Mouse (Mus musculus) cerebellum, adult 8-10 months (tissue): ENCODE data around the gene Pold4.
"Not testable (repeated sequence)": the region's sequence is repeated elsewhere in the genome, so short reads cannot be mapped to it uniquely, and the experiment has no call there.

Source experiments
- DNase-seq: peaks from one replicate; pipeline ENCODE4 v3.0.0; 2022

Pold4 gene

DNA sequence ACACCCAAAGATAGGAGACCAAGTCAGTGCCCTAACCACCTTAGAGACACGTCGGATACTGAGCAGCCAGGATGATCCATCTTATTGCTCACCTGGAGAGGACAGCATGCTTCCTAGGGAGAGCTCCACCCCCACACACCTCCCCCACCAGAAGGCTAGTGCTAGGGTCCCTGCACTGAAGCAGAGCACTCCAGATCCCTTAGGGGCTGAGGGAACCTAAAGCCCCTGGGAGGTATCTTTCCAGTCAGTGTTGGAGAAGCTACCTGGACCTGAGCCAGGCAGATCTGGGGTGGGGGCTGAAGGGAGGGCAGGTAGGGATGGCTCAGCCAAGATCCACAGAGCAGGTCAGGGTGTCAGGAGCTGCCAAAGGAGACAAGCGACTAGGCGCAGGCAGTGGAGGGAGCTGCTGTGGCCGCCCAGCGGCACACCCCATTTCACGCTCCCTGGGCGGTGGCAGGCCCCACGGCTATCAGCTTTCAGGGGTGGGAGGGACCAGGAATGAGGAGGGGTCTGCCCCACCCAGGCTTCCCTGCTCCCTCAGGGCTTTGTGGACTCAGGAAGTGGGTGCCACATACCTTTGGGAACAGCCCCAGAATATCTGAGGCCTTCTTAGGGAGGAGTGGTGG lies 2.1 kb upstream of the Pold4 start:
- DNase-seq: no peak

- no peak for DNase-seq
Observed at GRCm38 (mm10) chr19:4230415-4230814, 1.3 kb upstream of the Pold4 start.

GRCm38 (mm10) chr19:4232186-4232572 lies 480 bp downstream of the Pold4 start:
- no peak for DNase-seq

DNA sequence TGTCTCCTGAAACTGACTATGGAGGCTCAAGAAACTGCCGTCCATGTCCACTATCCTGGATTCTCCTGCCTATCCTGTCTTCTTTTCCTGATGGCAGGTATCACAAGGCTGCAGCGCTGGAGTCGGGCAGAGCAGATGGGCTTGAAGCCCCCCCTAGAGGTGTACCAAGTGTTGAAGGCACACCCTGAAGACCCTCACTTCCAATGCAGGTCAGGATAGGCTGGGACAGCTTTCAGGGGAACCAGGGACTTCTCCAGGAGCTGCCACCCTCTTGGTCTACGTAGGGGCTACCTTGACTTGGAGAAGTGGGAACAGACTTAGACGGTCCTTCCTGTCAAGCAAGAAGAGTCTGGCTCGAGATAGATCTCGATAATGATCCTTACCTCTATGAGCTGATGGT lies 952 bp downstream of the Pold4 start:
- DNase-seq: no peak

GRCm38 (mm10) chr19:4234548-4234947 lies 2.8 kb downstream of the Pold4 start:
- no peak for DNase-seq

GRCm38 (mm10) chr19:4240247-4240668 lies 8.6 kb downstream of the Pold4 start:
- DNase-seq: no peak

GRCm38 (mm10) chr19:4242416-4242815 lies 10.7 kb downstream of the Pold4 start:
- no peak for DNase-seq

DNA sequence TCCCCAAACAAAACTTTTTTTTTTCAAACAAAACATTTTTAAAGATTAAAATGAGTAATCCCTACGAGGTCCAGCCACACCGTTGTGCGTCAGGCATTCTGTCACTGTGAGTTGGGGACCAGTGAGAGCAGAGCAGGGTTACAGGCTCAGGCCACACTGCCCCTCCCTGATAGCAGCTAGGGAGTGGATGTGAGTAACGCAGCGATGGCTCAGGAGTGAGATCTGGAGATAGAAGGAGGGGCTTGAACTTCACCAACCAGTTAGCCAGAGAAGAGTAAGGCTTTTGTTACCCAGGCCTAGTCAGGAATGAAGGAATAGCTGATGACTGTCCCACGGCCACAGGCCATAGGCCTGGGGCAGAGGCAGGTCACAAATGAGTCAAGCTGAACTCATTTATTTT lies 13.1 kb downstream of the Pold4 start:
- DNase-seq: no peak

- no peak for DNase-seq
Observed at GRCm38 (mm10) chr19:4247010-4247409, 15.3 kb downstream of the Pold4 start.

- DNase-seq: not testable (repeated sequence)
Observed at GRCm38 (mm10) chr19:4248683-4249082, 17.0 kb downstream of the Pold4 start.

DNA sequence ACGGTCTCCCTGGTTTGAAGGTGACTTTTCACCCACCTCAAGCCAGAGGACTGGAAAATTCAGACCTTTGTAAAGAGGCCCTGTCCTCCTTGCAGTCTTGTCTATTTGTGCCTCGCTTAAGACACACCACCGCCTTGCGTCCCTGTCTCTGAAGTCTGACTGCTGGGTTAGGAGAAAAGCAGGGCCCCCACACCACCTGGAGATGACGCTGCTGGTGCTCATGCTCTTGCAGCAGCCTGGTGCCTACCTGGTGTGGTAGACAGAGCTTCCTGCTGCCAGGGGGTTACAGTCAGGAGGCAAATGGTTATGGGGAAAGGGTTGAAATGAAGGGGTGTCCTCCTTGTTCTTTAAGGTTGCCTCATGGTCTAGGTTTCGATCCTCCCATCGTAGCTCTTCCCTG lies 22.5 kb downstream of the Pold4 start:
- DNase-seq: no peak

DNA sequence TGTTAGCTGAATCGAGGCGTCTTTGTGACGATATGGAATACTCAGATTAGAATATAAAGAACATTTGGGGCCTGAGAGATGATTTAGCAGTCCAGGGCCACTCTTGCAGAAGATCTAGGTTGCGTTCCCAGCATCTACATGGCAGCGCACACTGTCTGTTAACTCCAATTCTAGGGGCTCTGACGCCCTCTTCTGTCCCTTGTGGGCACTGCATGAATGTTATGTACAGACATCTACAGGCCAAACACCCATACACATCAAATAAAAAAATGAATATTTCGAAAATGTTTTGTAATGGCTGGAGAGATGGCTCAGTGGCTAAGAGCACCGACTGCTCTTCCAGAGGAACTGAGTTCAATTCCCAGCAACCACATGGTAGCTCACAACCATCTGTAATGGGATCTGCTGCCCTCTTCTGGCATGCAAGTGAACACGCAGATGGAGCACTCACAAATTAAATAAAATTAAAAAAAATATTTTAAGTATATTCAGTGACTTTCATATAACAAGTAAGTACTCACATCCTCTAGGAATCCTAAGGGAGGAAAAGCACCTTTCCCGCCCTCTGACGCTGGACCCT lies 24.0 kb downstream of the Pold4 start:
- no peak for DNase-seq

DNA sequence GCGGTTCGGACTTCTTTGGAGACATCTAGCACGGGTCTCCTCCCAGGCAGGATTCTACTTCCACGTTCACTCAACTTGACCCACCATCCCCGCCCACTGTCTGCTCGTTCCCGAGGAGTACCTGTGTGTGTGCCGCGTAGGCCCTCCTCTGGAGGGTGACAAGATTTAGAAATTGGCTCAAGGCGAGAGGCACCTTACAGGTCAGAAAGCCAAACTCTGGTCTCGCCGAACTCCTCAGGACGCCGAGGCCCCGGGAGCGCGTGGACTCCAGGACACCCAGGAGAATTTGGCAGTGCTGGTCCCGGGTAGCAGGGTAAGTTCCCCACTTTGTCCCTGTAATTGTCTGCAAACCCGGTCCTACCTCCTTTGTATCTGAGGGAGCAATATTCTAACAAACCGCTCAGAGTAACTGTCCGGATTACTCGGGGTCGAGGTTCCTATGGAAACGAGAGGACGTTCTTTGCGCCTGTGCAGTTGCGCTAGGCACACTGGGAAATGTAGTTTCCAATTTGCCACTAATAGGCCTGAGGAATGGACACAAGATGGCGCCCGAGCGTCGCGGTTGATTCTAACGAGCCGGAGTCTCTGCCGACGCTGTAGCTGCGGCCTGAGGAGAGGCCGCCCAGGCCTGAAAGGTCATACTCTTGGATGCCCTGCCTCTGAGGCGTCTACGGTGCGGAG lies 25.7 kb downstream of the Pold4 start:
- DNase-seq: peak; percentile 93

DNA sequence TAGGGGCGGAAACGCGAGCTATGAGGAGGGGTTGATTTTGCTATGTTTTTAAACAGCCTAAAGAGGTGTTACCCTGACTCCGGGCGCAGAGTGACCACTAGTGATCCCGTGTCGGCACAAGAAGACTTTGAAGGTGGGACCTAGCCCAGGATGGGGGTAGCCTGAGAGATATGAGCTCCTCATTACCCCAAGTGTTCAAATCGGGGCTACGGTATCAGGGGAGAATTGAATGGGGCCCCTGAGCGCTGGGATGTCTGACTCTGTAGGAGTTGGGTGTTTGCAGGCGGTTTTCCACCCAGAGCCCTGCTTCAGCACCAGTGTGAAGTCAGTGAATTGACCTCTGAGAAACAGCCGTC lies 26.2 kb downstream of the Pold4 start:
- no peak for DNase-seq

DNA sequence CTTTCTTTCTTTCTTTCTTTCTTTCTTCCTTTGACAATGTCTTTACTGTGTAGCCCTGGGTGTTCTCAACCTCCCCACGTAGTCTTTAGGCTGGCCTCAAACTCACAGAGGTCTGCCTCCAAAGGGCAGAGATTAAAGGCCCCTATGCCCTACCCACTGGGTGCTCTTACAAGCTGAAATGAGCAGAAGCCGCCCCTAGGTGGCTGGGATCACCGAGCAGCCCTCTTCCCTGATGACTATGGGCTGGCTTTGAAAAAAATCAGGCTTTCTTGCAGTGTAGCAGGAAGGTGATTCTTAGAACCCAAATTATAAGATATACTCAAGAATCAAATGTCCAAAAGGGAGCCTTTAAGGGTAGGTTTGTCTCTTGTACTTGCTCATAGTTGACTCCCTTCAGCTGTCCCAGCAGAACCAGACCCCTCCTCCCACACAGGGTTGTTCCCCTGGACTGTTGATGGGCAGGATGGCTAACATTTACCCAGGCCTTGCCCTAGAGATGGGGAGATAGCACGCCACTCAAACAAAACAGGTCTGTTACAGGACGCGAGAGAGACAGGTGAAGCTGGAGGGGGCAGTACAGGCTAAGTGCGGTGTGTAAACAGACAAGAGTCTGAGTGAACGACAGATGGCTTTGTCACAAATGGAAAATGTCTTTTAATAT lies 29.5 kb downstream of the Pold4 start:
- DNase-seq: no peak

- no peak for DNase-seq
Observed at GRCm38 (mm10) chr19:4262756-4263155, 31.1 kb downstream of the Pold4 start.

DNA sequence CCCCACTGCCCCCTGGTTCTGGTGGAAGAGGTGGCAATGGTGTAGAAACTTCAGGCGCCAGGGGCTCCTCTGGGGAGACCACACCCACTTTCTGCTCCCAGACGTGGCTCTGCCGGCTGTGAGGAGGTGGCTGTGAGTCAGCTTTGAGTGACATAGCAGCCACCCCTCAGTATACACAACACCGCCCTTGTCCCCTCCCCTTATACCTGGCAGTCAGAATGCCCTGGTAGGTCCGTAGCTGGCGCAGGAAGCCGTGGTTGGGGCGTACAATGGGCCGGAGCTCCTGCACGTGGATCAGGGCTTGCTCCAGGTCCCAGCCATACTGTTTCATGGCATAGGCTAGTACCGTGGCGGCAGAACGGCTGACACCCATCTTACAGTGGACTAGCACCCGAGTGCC lies 32.0 kb downstream of the Pold4 start:
- no peak for DNase-seq

DNA sequence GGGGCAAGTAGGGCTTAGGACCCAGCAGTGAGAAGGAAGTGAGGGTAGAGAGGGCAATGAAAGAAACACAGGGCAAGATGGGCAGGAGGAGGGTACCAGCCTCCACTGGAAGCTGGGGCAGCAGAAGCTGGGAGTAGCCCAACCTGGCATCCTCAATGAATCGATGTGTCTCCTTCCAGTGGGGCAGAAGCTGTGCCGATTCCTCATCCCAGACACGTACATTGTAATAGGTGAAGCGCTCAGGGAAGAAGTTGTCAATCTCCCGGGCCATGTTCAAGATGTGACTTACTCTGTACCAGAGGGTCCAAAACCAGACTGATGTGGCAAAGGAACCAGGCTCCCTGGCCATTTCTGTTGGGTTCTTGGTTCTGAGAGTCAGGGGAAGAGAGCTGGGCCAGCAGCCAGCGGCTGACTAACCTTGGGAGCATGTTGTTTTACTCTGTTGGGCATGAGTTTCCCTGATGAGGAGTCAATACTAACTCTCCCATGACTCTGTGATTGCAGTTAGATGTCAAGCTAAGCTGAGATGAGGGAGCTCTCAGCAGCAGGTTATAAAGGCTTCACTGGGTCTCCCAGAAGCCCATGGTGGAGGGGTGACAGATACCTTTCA lies 32.6 kb downstream of the Pold4 start:
- no peak for DNase-seq

GRCm38 (mm10) chr19:4265956-4266355 lies 34.3 kb downstream of the Pold4 start:
- no peak for DNase-seq

DNA sequence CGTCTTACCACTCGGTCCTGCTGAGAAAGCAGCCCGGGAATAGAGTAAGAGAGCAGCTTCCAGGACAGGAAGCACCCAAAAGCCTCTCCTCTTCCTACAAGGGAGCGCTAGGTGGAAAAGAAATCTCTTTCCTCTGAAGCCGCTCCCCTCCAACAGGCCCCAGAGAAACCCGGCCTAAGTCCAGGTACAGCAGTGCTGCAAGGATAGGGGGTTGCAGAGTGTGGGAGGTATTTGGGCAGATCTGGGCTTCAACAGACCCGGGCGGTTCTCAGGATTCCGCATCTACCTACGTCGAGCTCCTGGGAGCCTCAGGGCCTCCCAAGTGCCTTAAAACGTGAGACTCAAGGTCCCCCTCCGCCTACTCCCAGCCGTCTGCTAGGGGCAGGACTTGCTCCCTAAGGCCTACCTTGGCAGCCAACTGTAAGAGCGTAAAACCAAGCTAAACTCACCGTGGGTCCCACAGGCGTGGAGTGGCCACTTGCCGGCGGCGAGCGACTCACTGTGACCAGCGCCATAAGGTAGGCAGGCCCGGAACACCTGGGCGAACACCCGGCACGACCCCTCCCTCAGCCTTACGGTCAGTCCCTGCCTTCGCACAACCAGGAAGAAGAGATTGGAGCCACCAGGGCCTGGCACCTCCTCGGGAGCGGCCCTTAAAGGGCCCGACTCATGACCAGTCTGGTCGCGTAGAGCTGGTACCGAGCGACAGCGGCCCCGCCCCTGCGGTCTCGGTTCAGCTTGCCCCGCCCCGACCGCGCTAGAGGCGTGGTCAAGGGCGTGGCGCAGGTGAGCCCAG lies 37.1 kb downstream of the Pold4 start, which contains the start of gene Ssh3:
TSS of gene Ssh3 (minus strand) at position 615 of the 796 bp plus-strand sequence.
- DNase-seq: peak; percentile 80

- DNase-seq: peak; percentile 24
Observed at GRCm38 (mm10) chr19:4270187-4270586, 38.5 kb downstream of the Pold4 start.

DNA sequence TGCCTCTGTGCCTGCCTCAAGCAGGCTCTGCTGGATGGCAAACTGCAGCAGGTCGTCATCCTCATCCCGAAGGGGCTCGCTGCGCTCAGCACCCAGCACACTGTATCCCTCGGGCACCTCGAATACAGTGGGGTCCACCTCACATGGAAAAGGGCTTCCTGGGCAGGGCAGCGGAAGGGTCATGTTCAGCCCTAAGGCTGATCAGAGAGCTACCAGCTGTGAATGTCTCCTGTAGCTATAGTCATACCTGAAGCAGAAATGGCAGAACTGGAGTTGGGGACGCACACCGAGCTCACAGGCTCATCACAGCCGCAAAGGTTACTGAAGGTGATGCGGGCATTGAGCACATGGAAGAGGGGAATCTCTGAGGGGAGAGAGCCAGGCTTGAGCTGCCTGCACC lies 39.3 kb downstream of the Pold4 start:
- DNase-seq: no peak

DNA sequence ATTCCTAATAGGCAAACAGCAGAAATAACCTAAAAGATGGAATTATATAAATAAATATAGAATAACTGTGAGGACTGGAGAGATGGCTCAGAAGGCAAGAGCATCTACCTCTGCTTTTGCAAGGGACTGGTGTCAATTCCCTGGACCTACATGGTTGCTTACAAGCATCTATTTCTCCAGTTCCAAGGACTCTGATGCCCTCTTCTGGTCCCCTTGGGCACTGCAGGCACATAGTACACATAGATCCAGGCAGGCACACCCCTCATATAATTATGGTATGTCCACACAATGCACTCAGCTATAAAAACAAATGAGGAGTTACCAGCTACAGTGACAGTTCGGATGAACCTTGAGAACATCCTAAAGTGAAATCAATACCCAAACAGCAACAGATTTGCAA lies 47.8 kb downstream of the Pold4 start:
- no peak for DNase-seq
